Comparison of ENCODE assay signal across 9 mouse cellular contexts in genomic region chr14:51740347-51741170, GRCm38 (mm10). TPM values are rescaled to one million over a fixed set of nuclear protein-coding genes. Genes with fewer than 3 reads are reported as not detected.
DNase-seq lines count a peak whose midpoint lies in the region; ATAC-seq and TF ChIP-seq lines count a peak whose summit lies in the region.
"Had no signal": no experiment of that assay in that cellular context is flagged by ENCODE, and none has a peak within 500 bp of the region (broad histone marks: within the 10 kb centered on the region; RNA-seq: fewer than 3 reads in every experiment).

No protein-coding gene starts in this region.

- H3K4me3 ChIP-seq in left cerebral cortex, adult 2 months = peak overlapping the region; percentile 14; the same call in 1 of the 2 replicates
- H3K4me3 ChIP-seq in embryonic facial prominence, embryonic 12.5 days = peak overlapping the region; percentile 37
- H3K4me3 ChIP-seq in intestine, embryonic 16.5 days (ENCODE audit: low read length) = peak overlapping the region; percentile 34
- H3K4me3 ChIP-seq in neural tube, embryonic 15.5 days (replicated peaks) = peak overlapping the region; percentile 38

- 1% methylated on average over 42 of the region's 42 CpGs for WGBS in embryonic facial prominence, embryonic 12.5 days
- WGBS in intestine, embryonic 16.5 days = 1% methylated on average over 42 of the region's 42 CpGs
- under 1% methylated on average over 42 of the region's 42 CpGs for WGBS in neural tube, embryonic 15.5 days

- peak; percentile 56; the same call in 1 of the 2 replicates for ATAC-seq in embryonic facial prominence, embryonic 12.5 days (ENCODE audit: insufficient number of reproducible peaks, insufficient read depth, low FRiP score, low TSS enrichment)
- ATAC-seq in intestine, embryonic 16.5 days = peak; percentile 38; the same call in 1 of the 2 replicates
- ATAC-seq in neural tube, embryonic 15.5 days (ENCODE audit: low FRiP score) = peak; percentile 28; the same call in 1 of the 2 replicates
- ATAC-seq in monocyte, adult 5-6 weeks (replicated peaks; ENCODE audit: insufficient number of reproducible peaks, low FRiP score, low TSS enrichment, poor library complexity, severe bottlenecking) = no peak

- no peaks in the 10 kb centered on the region for H3K9me3 ChIP-seq in embryonic facial prominence, embryonic 12.5 days
- H3K9me3 ChIP-seq in intestine, embryonic 16.5 days (ENCODE audit: control insufficient read depth, low read length) = no peaks in the 10 kb centered on the region
- no peaks in the 10 kb centered on the region for H3K9me3 ChIP-seq in neural tube, embryonic 15.5 days (replicated peaks)

- no peak for DNase-seq in left cerebral cortex, adult 2 months (ENCODE audit: extremely low spot score in 1 of 2, low spot score in 2 of 2)
- DNase-seq in left cerebral cortex, postnatal 14 days (ENCODE audit: low spot score in 2 of 2) = no peak
- DNase-seq in gastrocnemius, postnatal 25 days = no peak
- DNase-seq in layer of hippocampus, adult 11-12 months (ENCODE audit: low spot score) = no peak

- peaks cover 20% of the 10 kb centered on the region for H3K4me1 ChIP-seq in embryonic facial prominence, embryonic 12.5 days
- no peaks in the 10 kb centered on the region for H3K4me1 ChIP-seq in intestine, embryonic 16.5 days (ENCODE audit: control insufficient read depth, insufficient read depth, low read length)
- H3K4me1 ChIP-seq in neural tube, embryonic 15.5 days = peaks cover 23% of the 10 kb centered on the region

- no peak for TF ChIP-seq CTCF in left cerebral cortex, adult 2 months (IDR thresholded peaks at IDR 0.05)

- H3K4me2 ChIP-seq in embryonic facial prominence, embryonic 12.5 days (replicated peaks) = peak overlapping the region; percentile 82
- H3K4me2 ChIP-seq in intestine, embryonic 16.5 days (ENCODE audit: low read depth, low read length) = peak overlapping the region; percentile 63
- H3K4me2 ChIP-seq in neural tube, embryonic 15.5 days = peak overlapping the region; percentile 71

- intact Hi-C loops in left cerebral cortex, adult 2 months (cut with DNase I) = no loop called here
- intact Hi-C loops in left cerebral cortex, postnatal 14 days (cut with DNase I) = no loop called here

- no peaks in the 10 kb centered on the region for H3K36me3 ChIP-seq in embryonic facial prominence, embryonic 12.5 days
- no peaks in the 10 kb centered on the region for H3K36me3 ChIP-seq in intestine, embryonic 16.5 days (ENCODE audit: control insufficient read depth, insufficient read depth, low read length)
- H3K36me3 ChIP-seq in neural tube, embryonic 15.5 days = no peaks in the 10 kb centered on the region

- H3K9ac ChIP-seq in embryonic facial prominence, embryonic 12.5 days = peak overlapping the region; percentile 28; the same call in 1 of the 2 replicates
- peak overlapping the region; percentile 1; the same call in 1 of the 2 replicates for H3K9ac ChIP-seq in intestine, embryonic 16.5 days (ENCODE audit: low read depth, low read length)
- H3K9ac ChIP-seq in neural tube, embryonic 15.5 days (replicated peaks) = 0 out of 2 replicates have a peak overlapping the region, but pooled peaks have one; percentile 10

- H3K27me3 ChIP-seq in embryonic facial prominence, embryonic 12.5 days = peaks cover 42% of the 10 kb centered on the region
- peaks cover 36% of the 10 kb centered on the region for H3K27me3 ChIP-seq in intestine, embryonic 16.5 days (replicated peaks; ENCODE audit: control insufficient read depth, insufficient read depth, low read length)
- peaks cover 51% of the 10 kb centered on the region for H3K27me3 ChIP-seq in neural tube, embryonic 15.5 days (replicated peaks)

- no peak overlapping the region for H3K27ac ChIP-seq in left cerebral cortex, adult 2 months
- H3K27ac ChIP-seq in embryonic facial prominence, embryonic 12.5 days = no peak overlapping the region
- H3K27ac ChIP-seq in intestine, embryonic 16.5 days (ENCODE audit: low read length) = no peak overlapping the region
- H3K27ac ChIP-seq in neural tube, embryonic 15.5 days (replicated peaks) = no peak overlapping the region

RNA-seq across cellular contexts. Expression of gene Gm5800, which starts 23.6 kb away (rescaled TPM):
- not detected for total RNA-seq in left cerebral cortex, adult 2 months (2021)
- not detected for total RNA-seq in left cerebral cortex, postnatal 14 days (2021)
- polyA plus RNA-seq in embryonic facial prominence, embryonic 12.5 days (2016; fragmentation: Nextera tagmentation; extraction: Ambion mirVana) = not detected in 2 replicates
- not detected in 2 replicates for polyA plus RNA-seq in intestine, embryonic 16.5 days (2015; fragmentation: Nextera tagmentation; extraction: Ambion mirVana)
- not detected in 2 replicates for polyA plus RNA-seq in neural tube, embryonic 15.5 days (2015; fragmentation: Nextera tagmentation; extraction: Ambion mirVana)
- not detected for total RNA-seq in gastrocnemius, postnatal 25 days (2021)
- total RNA-seq in monocyte, adult 5-6 weeks (2017) = not detected in 3 replicates
- total RNA-seq: layer of hippocampus, adult 18-20 months had no signal

RNA-seq across cellular contexts. Expression of gene Ang4, which starts 32.8 kb away (rescaled TPM):
- not detected for total RNA-seq in left cerebral cortex, adult 2 months (2021)
- not detected for total RNA-seq in left cerebral cortex, postnatal 14 days (2021)
- not detected in 2 replicates for polyA plus RNA-seq in embryonic facial prominence, embryonic 12.5 days (2016; fragmentation: Nextera tagmentation; extraction: Ambion mirVana)
- 4.4 and 4.9 TPM in 2 replicates for polyA plus RNA-seq in intestine, embryonic 16.5 days (2015; fragmentation: Nextera tagmentation; extraction: Ambion mirVana)
- 0.27 TPM in 1 of 2 replicates, not detected in the other for polyA plus RNA-seq in neural tube, embryonic 15.5 days (2015; fragmentation: Nextera tagmentation; extraction: Ambion mirVana)
- not detected for total RNA-seq in gastrocnemius, postnatal 25 days (2021)
- not detected in 3 replicates for total RNA-seq in monocyte, adult 5-6 weeks (2017)
- total RNA-seq: layer of hippocampus, adult 18-20 months had no signal

RNA-seq across cellular contexts. Expression of gene Gm17079, which starts 45.3 kb away (rescaled TPM):
- not detected for total RNA-seq in left cerebral cortex, adult 2 months (2021)
- total RNA-seq in left cerebral cortex, postnatal 14 days (2021) = not detected
- polyA plus RNA-seq in embryonic facial prominence, embryonic 12.5 days (2016; fragmentation: Nextera tagmentation; extraction: Ambion mirVana) = not detected in 2 replicates
- not detected in 2 replicates for polyA plus RNA-seq in intestine, embryonic 16.5 days (2015; fragmentation: Nextera tagmentation; extraction: Ambion mirVana)
- polyA plus RNA-seq in neural tube, embryonic 15.5 days (2015; fragmentation: Nextera tagmentation; extraction: Ambion mirVana) = not detected in 2 replicates
- total RNA-seq in gastrocnemius, postnatal 25 days (2021) = not detected
- total RNA-seq in monocyte, adult 5-6 weeks (2017) = not detected in 3 replicates
- total RNA-seq: layer of hippocampus, adult 18-20 months had no signal

RNA-seq across cellular contexts. Expression of gene AY358078, which starts 59.3 kb away (rescaled TPM):
- not detected for total RNA-seq in left cerebral cortex, adult 2 months (2021)
- not detected for total RNA-seq in left cerebral cortex, postnatal 14 days (2021)
- polyA plus RNA-seq in embryonic facial prominence, embryonic 12.5 days (2016; fragmentation: Nextera tagmentation; extraction: Ambion mirVana) = not detected in 2 replicates
- not detected in 2 replicates for polyA plus RNA-seq in intestine, embryonic 16.5 days (2015; fragmentation: Nextera tagmentation; extraction: Ambion mirVana)
- polyA plus RNA-seq in neural tube, embryonic 15.5 days (2015; fragmentation: Nextera tagmentation; extraction: Ambion mirVana) = not detected in 2 replicates
- not detected for total RNA-seq in gastrocnemius, postnatal 25 days (2021)
- not detected in 3 replicates for total RNA-seq in monocyte, adult 5-6 weeks (2017)
- total RNA-seq: layer of hippocampus, adult 18-20 months had no signal
